Mouse (Mus musculus) heart, postnatal 0 days (tissue): Measurements from ENCODE around the gene Cox5b.

Experiments used
- CTCF ChIP-seq: IDR thresholded peaks from 2 replicates; pipeline ENCODE4 v1.5.1; 2016; ENCODE audit warnings: antibody characterized with exemption, control low read depth, low read depth
- EP300 ChIP-seq: IDR thresholded peaks from 2 replicates; pipeline ENCODE4 v1.6.1; 2016; ENCODE audit warnings: antibody characterized with exemption, low read depth

DNA sequence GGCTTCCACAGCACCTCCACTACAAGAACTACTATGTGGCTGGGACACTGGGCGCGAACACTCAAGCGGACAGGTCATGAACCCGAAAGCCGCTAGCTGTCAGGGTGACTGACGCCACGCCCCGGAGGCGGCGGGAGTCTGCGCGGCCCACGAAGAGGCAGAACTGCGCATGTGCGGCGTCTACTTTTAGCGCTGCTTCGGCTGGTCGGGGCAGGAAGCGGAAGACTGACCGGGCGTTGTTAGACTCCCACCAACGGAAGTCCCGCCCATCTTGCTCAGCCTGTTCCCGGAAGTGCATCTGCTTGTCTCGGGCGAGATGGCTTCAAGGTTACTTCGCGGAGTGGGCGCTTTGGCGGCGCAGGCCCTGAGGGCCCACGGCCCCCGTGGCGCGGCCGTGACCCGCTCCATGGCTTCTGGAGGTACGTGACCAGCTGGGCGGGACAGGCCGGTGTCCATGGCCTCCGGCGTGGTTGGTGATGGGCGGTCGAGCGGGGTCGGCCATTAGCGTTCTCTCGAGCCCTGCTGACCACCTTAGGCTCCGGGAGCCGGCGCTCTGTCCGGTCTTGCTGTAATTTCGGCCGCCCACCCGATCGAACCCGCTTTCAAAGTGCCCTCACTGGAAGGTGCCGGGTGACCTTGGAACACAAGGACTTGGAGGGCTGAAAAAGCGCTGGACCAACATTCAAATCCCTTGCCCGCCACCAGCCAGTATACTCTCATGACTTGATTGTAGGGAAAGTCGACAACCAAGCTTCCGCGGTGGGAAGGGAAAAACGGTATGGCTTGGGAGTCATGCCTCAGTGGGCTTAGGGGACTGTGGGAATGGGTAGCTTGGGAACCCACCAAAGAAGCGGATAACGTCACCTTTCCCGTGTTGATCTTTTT is at the start of gene Cox5b:
- TF ChIP-seq CTCF (no peak), EP300 (no peak)
